Mouse (Mus musculus) forebrain, embryonic 13.5 days (tissue): Measurements from ENCODE around the gene Tbc1d10b. TPM values are rescaled to one million over a fixed set of nuclear protein-coding genes. Genes with fewer than 3 reads are reported as not detected.
"Not testable (repeated sequence)": the region's sequence is repeated elsewhere in the genome, so short reads cannot be mapped to it uniquely, and the experiment has no call there.

Experiments used
- ATAC-seq: fragments of 200-750 bp; cut with Nextera tagmentation; 2 replicates; pipeline ENCODE4 v1.8.0; 2017
- H3K27ac ChIP-seq: fragments of 300-500 bp; sonication (generic); 2 replicates; pipeline ENCODE4 v1.5.1; 2015; ENCODE audit warnings: inconsistent platforms, mild to moderate bottlenecking, moderate library complexity
- H3K27me3 ChIP-seq: fragments of 300-500 bp; sonication (generic); 2 replicates; pipeline ENCODE4 v1.6.1; 2015; ENCODE audit warnings: mild to moderate bottlenecking, inconsistent platforms
- H3K36me3 ChIP-seq: fragments of 300-500 bp; sonication (generic); 2 replicates; pipeline ENCODE4 v1.6.1; 2015; ENCODE audit warnings: mild to moderate bottlenecking, inconsistent platforms; ENCODE audit not compliant: poor library complexity, severe bottlenecking
- H3K4me1 ChIP-seq: fragments of 300-500 bp; sonication (generic); 2 replicates; pipeline ENCODE4 v1.6.1; 2015; ENCODE audit warnings: inconsistent platforms
- H3K4me2 ChIP-seq: fragments of 300-500 bp; sonication (generic); 2 replicates; pipeline ENCODE4 v1.6.1; 2015; ENCODE audit warnings: inconsistent platforms, mild to moderate bottlenecking, moderate library complexity
- H3K4me3 ChIP-seq: fragments of 300-500 bp; sonication (generic); 2 replicates; pipeline ENCODE4 v1.5.1; 2015; ENCODE audit warnings: mild to moderate bottlenecking, inconsistent platforms
- H3K9ac ChIP-seq: fragments of 300-500 bp; sonication (generic); 2 replicates; pipeline ENCODE4 v1.6.1; 2015; ENCODE audit warnings: mild to moderate bottlenecking, inconsistent platforms
- H3K9me3 ChIP-seq: fragments of 300-500 bp; sonication (generic); replicated peaks from 2 replicates; pipeline ENCODE4 v1.6.1; 2016; ENCODE audit warnings: inconsistent platforms
- WGBS: fragments of 180-500 bp; shearing (Covaris S2); methylation state at CpG from one replicate; pipeline ENCODE4 v1.1.7; 2015; 5-methylcytosine and 5-hydroxymethylcytosine counted together
- polyA plus RNA-seq: library from polyadenylated mRNA; unstranded; fragments of >200 nt; fragmentation: Nextera tagmentation; extraction: Ambion mirVana; gene quantifications from 2 replicates; pipeline ENCODE4 v1.2.1, GENCODE M21; 2015

Gene Tbc1d10b
- polyA plus RNA-seq, result 24.9 and 27.3 TPM in 2 replicates

DNA sequence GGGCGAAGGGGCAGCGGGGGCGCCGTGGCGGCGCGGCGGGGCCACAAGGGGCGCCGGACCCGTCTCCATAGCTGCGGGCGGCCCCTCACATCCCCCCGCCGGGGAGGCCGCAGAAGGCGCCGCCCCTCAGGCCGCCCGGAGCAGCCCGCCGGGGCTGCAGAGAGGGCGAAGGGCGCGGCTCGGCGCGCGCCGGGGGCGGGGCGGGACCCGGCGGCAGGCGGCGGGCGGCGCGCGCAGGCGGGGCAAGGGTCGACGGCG, at the start of gene Tbc1d10b:
Gene Tbc1d10b, minus strand, starts transcription at position 174 of the 258 bp plus-strand sequence.
- peak within 1 kb of the TSS; percentile 100 for H3K4me2 ChIP-seq
- H3K27me3 ChIP-seq, result no peaks in the 10 kb centered on the region
- H3K4me3 ChIP-seq, result peak within 1 kb of the TSS; percentile 96
- peaks cover 43% of the 10 kb centered on the region for H3K4me1 ChIP-seq
- H3K9me3 ChIP-seq, result no peaks in the 10 kb centered on the region
- peak within 1 kb of the TSS; percentile 98 for H3K9ac ChIP-seq
- peak; percentile 13 for ATAC-seq
- H3K36me3 ChIP-seq, result peaks cover 9% of the 10 kb centered on the region
- WGBS, result 0% methylated on average over 25 of the region's 44 CpGs
- H3K27ac ChIP-seq, result peak within 1 kb of the TSS; percentile 82

DNA sequence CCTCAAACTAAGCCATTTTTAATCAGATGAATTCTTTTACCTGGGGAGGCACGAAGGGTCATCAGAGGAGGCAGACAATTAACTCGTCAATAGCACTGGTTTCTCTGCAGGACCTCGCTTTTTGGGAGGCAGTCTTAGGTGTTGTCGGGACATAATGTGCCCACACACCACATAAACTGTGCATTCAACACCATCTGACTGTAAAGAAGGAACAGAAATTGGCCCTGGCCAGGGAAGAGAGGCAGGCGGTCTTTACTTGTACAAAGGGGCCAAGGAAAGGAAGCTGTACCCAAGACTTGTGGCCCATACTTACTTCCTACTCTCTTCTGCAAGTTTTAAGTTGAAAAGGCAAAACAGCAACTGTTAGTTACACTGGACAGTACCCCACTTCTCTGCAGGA, 48.2 kb upstream of the Tbc1d10b start:
- Histone ChIP-seq H3K4me3 (no peak overlapping the region), H3K36me3 (peaks cover 24% of the 10 kb centered on the region), H3K4me2 (no peak overlapping the region), H3K27me3 (no peaks in the 10 kb centered on the region), H3K9ac (no peak overlapping the region), H3K9me3 (no peaks in the 10 kb centered on the region), H3K4me1 (peaks cover 38% of the 10 kb centered on the region), H3K27ac (no peak overlapping the region)
- whole genome bisulfite sequencing, result 92% methylated on average over 5 of the region's 5 CpGs
- no peak for ATAC-seq

GRCm38 (mm10) chr7:127255965-127256364, 47.7 kb upstream of the Tbc1d10b start:
- H3K9ac ChIP-seq, result no peak overlapping the region
- WGBS, result 90% methylated on average over 2 of the region's 2 CpGs
- ATAC-seq, result no peak
- H3K4me1 ChIP-seq, result peaks cover 32% of the 10 kb centered on the region
- H3K36me3 ChIP-seq, result peaks cover 28% of the 10 kb centered on the region
- H3K27ac ChIP-seq, result no peak overlapping the region
- no peaks in the 10 kb centered on the region for H3K27me3 ChIP-seq
- no peak overlapping the region for H3K4me2 ChIP-seq
- no peaks in the 10 kb centered on the region for H3K9me3 ChIP-seq
- no peak overlapping the region for H3K4me3 ChIP-seq

GRCm38 (mm10) chr7:127255008-127255407, 46.7 kb upstream of the Tbc1d10b start:
- H3K27ac ChIP-seq, result 0 out of 2 replicates have a peak overlapping the region, but pooled peaks have one; percentile 91
- 45% methylated on average over 4 of the region's 4 CpGs for WGBS

GRCm38 (mm10) chr7:127253821-127254769, 45.8 kb upstream of the Tbc1d10b start:
- Histone ChIP-seq H3K36me3 (peaks cover 38% of the 10 kb centered on the region), H3K4me2 (peak overlapping the region; percentile 73), H3K27me3 (no peaks in the 10 kb centered on the region), H3K9ac (peak overlapping the region; percentile 70), H3K9me3 (no peaks in the 10 kb centered on the region), H3K27ac (peak overlapping the region; percentile 91), H3K4me1 (peaks cover 20% of the 10 kb centered on the region), H3K4me3 (peak overlapping the region; percentile 57)
- WGBS, result under 1% methylated on average over 124 of the region's 136 CpGs
- ATAC-seq, result peak; percentile 94

More at GRCm38 (mm10) chr7:127255008-127255407, 46.7 kb upstream of the Tbc1d10b start:
- Histone ChIP-seq H3K9me3 (no peaks in the 10 kb centered on the region), H3K4me2 (peak overlapping the region; percentile 73), H3K36me3 (peaks cover 29% of the 10 kb centered on the region), H3K9ac (peak overlapping the region; percentile 70), H3K27me3 (no peaks in the 10 kb centered on the region), H3K4me1 (peaks cover 29% of the 10 kb centered on the region), H3K4me3 (peak overlapping the region; percentile 57)
- ATAC-seq, result no peak

DNA sequence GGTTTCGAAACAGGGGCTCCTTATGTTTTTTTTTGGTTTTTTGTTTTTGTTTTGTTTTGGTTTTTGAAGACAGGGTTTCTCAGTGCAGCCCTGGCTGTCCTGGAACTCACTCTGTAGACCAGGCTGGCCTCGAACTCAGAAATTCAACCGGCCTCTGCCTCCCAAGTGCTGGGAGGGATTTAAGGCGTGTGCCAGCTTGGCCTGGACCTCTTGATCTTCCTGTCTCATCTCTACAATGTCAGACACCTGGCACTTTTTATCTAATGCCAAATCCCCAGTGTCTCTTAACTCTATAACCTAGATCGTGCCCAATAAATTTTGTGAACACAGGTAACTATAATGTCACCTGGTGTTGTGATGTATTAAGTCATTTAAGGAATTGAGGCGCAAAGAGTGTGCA, 45.1 kb upstream of the Tbc1d10b start:
- Histone ChIP-seq H3K4me2 (peak overlapping the region; percentile 73), H3K9me3 (no peaks in the 10 kb centered on the region), H3K9ac (peak overlapping the region; percentile 70), H3K27ac (peak overlapping the region; percentile 91), H3K27me3 (no peaks in the 10 kb centered on the region), H3K4me1 (peaks cover 14% of the 10 kb centered on the region), H3K4me3 (peak overlapping the region; percentile 57), H3K36me3 (peaks cover 43% of the 10 kb centered on the region)
- WGBS, result 84% methylated on average over 6 of the region's 6 CpGs
- ATAC-seq, result no peak

GRCm38 (mm10) chr7:127252414-127252813, 44.1 kb upstream of the Tbc1d10b start:
- Histone ChIP-seq H3K9me3 (no peaks in the 10 kb centered on the region), H3K4me2 (no peak overlapping the region), H3K9ac (no peak overlapping the region), H3K4me3 (no peak overlapping the region), H3K4me1 (peaks cover 14% of the 10 kb centered on the region), H3K27me3 (no peaks in the 10 kb centered on the region), H3K36me3 (peaks cover 42% of the 10 kb centered on the region), H3K27ac (no peak overlapping the region)
- no peak for ATAC-seq
- WGBS, result 95% methylated on average over 2 of the region's 2 CpGs

DNA sequence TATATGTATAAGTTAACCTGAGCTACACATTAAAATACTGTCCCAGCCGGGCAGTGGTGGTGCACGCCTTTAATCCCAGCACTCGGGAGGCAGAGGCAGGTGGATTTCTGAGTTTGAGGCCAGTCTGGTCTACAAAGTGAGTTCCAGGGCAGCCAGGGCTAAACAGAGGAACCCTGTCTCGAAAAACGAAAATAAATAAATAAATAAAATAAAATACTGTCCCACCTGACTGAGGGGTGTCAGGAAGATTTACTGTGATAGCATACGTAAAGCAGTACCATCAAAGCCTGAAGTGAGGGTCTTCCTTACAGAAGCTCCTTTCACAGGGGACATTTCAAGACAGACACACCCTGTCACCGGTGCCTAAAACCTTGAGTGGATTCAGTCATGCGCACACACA, 42.2 kb upstream of the Tbc1d10b start:
- 90% methylated on average over 8 of the region's 8 CpGs for WGBS
- H3K27ac ChIP-seq, result not testable (repeated sequence)

DNA sequence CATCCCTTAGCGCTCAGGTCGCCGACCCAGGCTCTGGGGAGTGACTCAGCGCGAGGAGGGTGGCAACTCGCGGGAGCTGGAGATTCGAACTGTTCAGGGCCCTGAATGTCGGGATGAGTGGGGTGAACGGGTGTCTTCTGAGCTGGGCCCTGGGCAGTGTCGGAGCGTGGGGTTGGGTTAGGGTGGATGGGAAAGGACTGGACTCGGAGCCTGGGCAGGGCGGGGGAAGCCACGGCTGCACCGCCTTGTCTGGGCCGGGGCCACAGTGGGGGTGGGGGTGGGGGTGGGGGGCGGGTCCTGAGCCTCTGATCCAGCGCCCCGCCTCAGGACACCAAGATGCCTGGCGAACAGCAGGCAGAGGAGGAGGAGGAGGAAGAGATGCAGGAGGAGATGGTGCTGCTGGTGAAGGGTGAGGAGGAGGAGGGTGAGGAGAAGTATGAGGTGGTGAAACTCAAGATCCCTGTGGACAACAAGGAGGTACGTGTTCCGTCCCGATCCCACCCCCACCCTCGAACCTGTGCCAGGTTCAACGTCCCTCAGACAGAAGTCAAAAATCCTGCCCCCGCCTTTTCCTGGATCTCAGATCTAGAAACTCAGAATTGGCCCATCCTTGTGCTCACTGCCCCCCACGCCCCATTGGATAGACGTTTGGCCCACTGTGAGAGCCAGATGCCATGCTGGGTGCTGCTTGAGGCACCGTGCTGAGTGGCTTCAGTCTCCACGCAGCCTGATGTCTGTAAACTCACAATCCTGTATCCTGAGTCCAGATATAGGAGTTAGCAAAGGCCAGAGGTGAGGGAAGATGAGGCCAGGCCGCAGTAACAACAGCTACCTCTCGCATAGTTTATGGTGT, 36.6 kb upstream of the Tbc1d10b start:
- peak overlapping the region; percentile 87 for H3K27ac ChIP-seq
- 14% methylated on average over 23 of the region's 33 CpGs for WGBS
- peak; percentile 67 for ATAC-seq

More for the DNA sequence above, 42.2 kb upstream of the Tbc1d10b start:
- H3K4me3 ChIP-seq, ATAC-seq, H3K9me3 ChIP-seq, H3K4me2 ChIP-seq, H3K9ac ChIP-seq, H3K27me3 ChIP-seq: not testable (repeated sequence)
- Histone ChIP-seq H3K36me3 (peaks cover 41% of the 10 kb centered on the region), H3K4me1 (peaks cover 26% of the 10 kb centered on the region)

DNA sequence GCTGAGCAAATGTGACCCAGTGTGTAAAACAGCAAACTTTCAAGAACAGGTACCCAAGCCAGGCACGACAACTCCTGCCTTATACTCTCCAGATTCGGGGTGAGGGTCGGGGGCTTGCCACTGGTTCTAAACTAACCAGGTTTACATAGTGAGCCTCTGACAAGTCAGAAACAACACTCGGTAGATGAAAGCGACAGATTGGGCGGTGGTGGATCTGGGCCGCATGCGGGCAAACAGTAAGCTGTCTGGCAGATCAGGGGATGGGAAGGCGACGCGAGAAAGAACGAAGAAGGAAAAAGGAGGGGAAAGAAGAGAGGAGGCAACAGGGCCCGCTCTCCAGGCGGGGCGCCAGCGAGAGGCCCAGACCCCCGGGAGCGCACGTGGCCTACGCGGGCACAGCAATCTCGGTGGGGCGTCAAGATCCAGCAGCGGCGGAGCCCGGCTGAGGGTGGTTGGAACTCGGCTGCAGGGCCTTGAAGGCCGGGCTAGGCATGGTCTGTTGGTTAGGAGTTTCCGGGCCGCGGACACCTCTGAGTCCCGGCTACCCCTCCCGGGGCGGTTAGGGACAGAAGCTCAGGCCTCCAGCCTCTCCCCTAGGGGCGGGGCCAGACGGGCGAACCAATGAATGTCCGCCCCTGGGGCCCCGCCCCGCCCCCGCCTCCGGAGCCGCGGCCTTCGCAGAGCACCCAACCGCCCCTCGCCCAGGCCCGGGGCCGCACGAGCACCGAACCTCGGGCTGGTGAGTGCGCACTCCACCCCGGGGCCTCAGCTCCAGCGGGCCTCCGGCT, 35.8 kb upstream of the Tbc1d10b start, which contains the start of gene Zfp771:
Gene Zfp771, plus strand, starts transcription at position 405 of the 788 bp plus-strand sequence.
- Histone ChIP-seq H3K4me3 (peak within 1 kb of the TSS; percentile 85), H3K9me3 (no peaks in the 10 kb centered on the region), H3K9ac (peak within 1 kb of the TSS; percentile 90), H3K27me3 (no peaks in the 10 kb centered on the region), H3K4me2 (peak within 1 kb of the TSS; percentile 75), H3K27ac (peak within 1 kb of the TSS; percentile 87), H3K36me3 (peaks cover 33% of the 10 kb centered on the region), H3K4me1 (peaks cover 26% of the 10 kb centered on the region)
- under 1% methylated on average over 49 of the region's 56 CpGs for WGBS
- ATAC-seq, result peak; percentile 95

More for the DNA sequence above, 36.6 kb upstream of the Tbc1d10b start:
- Histone ChIP-seq H3K36me3 (peaks cover 38% of the 10 kb centered on the region), H3K9ac (peak overlapping the region; percentile 90), H3K4me2 (peak overlapping the region; percentile 75), H3K4me3 (peak overlapping the region; percentile 85), H3K27me3 (no peaks in the 10 kb centered on the region), H3K4me1 (peaks cover 26% of the 10 kb centered on the region), H3K9me3 (no peaks in the 10 kb centered on the region)

- Histone ChIP-seq H3K36me3 (peaks cover 35% of the 10 kb centered on the region), H3K27me3 (no peaks in the 10 kb centered on the region), H3K4me2 (peak overlapping the region; percentile 75), H3K9ac (peak overlapping the region; percentile 90; the same call in 1 of the 2 replicates), H3K27ac (peak overlapping the region; percentile 87), H3K4me3 (peak overlapping the region; percentile 85), H3K9me3 (no peaks in the 10 kb centered on the region), H3K4me1 (peaks cover 26% of the 10 kb centered on the region)
- WGBS, result 38% methylated on average over 2 of the region's 2 CpGs
- ATAC-seq, result no peak; the same call in 1 of the 2 replicates
Observed at GRCm38 (mm10) chr7:127243361-127243867, 35.1 kb upstream of the Tbc1d10b start.
